Mouse (Mus musculus) forebrain, embryonic 10.5 days (tissue): ENCODE measurements around the gene Speg. TPM values are rescaled to one million over a fixed set of nuclear protein-coding genes. Genes with fewer than 3 reads are reported as not detected.

ENCODE experiments used
- DNase-seq: peaks from one replicate; pipeline ENCODE4 v3.0.0-alpha.2; 2017; ENCODE audit warnings: low spot score; ENCODE audit errors: extremely low spot score
- H3K27ac ChIP-seq: fragments of 300-500 bp; sonication (generic); 2 replicates; pipeline ENCODE4 v1.5.1; 2016; ENCODE audit warnings: mild to moderate bottlenecking
- H3K27me3 ChIP-seq: fragments of 300-500 bp; sonication (generic); 2 replicates; pipeline ENCODE4 v1.6.1; 2016; ENCODE audit warnings: mild to moderate bottlenecking; ENCODE audit not compliant: poor library complexity, severe bottlenecking
- H3K36me3 ChIP-seq: fragments of 300-500 bp; sonication (generic); replicated peaks from 2 replicates; pipeline ENCODE4 v1.6.1; 2016; ENCODE audit warnings: mild to moderate bottlenecking, moderate library complexity
- H3K4me1 ChIP-seq: fragments of 300-500 bp; sonication (generic); 2 replicates; pipeline ENCODE4 v1.6.1; 2016
- H3K4me3 ChIP-seq: fragments of 300-500 bp; sonication (generic); 2 replicates; pipeline ENCODE4 v1.5.1; 2016; ENCODE audit warnings: mild to moderate bottlenecking, moderate library complexity
- H3K9me3 ChIP-seq: fragments of 300-500 bp; sonication (generic); 2 replicates; pipeline ENCODE4 v1.6.1; 2016; ENCODE audit warnings: mild to moderate bottlenecking, moderate library complexity
- WGBS: fragments of 180-500 bp; shearing (Covaris S2); methylation state at CpG from one replicate; pipeline ENCODE4 v1.1.7; 2016; 5-methylcytosine and 5-hydroxymethylcytosine counted together
- polyA plus RNA-seq: library from polyadenylated mRNA; unstranded; fragments of >200 nt; fragmentation: Nextera tagmentation; extraction: Ambion mirVana; gene quantifications from 2 replicates; pipeline ENCODE4 v1.2.1, GENCODE M21; 2016

Gene Speg
- polyA plus RNA-seq, 1 experiment from 2014 or later: 23.2 TPM

DNA sequence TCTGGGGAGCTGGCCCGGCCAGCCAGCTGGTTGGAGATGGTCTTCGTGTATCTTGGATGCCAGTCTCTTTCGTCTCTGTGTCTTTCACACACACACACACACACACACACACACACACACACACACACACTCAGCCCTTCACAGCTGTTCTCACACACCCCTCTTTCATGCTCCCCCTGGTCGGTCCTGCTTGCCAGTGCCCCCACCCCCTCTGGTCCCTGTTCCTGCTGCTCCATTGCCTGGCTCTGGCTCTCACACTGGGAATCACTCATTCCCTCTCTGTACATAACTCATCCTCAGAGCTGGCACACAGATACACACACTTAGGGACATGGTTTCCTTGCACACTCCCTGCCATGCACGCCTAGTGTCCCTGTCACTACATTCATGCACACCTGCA lies 76.8 kb downstream of the Speg start:
- Histone ChIP-seq H3K4me3 (no peak overlapping the region), H3K27me3 (peaks cover 98% of the 10 kb centered on the region), H3K9me3 (no peaks in the 10 kb centered on the region), H3K27ac (0 out of 2 replicates have a peak overlapping the region, but pooled peaks have one; percentile 80), H3K36me3 (no peaks in the 10 kb centered on the region), H3K4me1 (peaks cover 98% of the 10 kb centered on the region)
- WGBS: 60% methylated on average over 5 of the region's 5 CpGs
- DNase-seq: no peak

DNA sequence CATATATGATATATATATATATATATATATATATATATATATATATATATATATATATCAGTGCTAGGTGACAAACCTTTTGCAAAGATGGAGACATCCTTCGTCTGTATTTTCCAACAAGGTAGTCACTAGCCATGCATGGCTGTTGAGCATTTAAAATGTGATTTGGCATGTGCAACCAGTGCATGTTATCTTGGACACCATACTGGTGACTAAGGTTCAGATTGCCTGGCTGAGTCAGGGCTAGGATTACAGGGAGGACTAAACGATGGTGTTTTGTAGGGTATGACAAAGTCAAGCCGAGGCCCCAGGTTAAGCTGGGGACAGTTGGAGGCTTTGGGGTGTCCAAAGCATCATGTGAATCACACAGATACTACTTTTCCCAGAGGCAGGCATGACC lies 80.3 kb downstream of the Speg start:
- peaks cover 89% of the 10 kb centered on the region for H3K4me1 ChIP-seq
- H3K36me3 ChIP-seq: no peaks in the 10 kb centered on the region
- WGBS: 70% methylated on average over 3 of the region's 3 CpGs
- peak overlapping the region; percentile 71; the same call in 1 of the 2 replicates for H3K27ac ChIP-seq
- no peak for DNase-seq
- no peak overlapping the region for H3K4me3 ChIP-seq
- peaks cover 98% of the 10 kb centered on the region for H3K27me3 ChIP-seq
- no peaks in the 10 kb centered on the region for H3K9me3 ChIP-seq

DNA sequence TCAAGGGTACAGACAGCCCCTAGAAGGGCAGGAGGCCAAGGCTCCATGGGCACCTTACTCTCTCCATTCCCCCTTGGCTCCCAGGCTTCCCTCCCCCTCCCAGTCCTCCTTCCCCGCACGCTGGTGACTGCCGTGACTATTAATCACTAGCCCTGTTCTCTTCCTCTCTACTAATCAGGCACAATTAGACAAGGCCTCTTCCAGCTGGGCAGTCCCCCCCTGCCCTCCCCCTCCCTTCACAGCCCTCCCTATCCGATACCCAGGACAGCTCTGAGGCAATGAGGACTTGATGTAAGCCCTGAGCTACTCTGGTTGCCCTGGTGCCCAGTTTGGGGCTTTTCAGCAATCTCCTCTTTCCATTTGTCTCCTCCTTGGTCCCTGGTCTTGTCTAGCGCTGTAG lies 80.9 kb downstream of the Speg start:
- Histone ChIP-seq H3K9me3 (no peaks in the 10 kb centered on the region), H3K4me1 (peaks cover 84% of the 10 kb centered on the region), H3K4me3 (no peak overlapping the region), H3K27ac (peak overlapping the region; percentile 71), H3K27me3 (peaks cover 98% of the 10 kb centered on the region), H3K36me3 (no peaks in the 10 kb centered on the region)
- WGBS: 22% methylated on average over 5 of the region's 5 CpGs
- no peak for DNase-seq

DNA sequence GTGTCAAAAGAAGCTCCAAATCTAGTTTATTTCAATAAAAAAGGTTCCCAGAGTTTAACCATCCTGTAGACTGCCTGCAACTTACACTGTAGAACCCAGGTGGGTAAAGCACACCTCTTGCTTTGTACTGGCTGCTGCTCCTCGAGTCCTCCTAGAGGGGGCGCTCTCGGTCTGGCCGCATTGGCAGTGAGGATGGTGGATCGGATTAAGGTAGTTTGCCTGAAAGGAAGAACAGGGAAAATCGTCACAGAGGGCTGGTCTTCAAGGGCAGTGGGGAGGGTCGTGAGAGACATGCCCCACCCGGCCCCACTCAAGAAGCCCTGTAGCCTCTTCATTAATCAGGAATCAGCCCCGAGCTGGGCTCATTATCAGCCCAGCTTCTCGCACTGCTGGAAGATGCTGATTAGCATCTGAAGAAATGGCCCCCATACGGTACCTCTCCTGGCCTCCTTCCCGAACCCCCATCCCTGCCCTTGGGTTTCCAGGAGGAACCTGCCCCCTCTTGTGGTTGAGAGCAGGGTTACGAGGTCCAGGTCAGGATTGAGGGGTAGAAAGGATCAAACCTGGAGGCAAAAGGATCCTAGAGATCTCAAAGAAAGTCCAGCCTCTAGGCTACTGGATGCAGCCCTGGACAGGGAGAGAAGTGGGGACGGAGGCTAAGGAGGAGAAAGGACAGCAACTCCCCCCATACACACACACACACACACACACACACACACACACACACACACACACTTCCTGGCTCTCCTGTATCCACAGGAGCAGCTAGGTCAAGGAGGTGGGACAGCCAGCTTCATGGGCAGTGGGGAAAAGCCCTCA lies 81.9 kb downstream of the Speg start:
- H3K36me3 ChIP-seq: no peaks in the 10 kb centered on the region
- DNase-seq: peak; percentile 56
- peak overlapping the region; percentile 85 for H3K27ac ChIP-seq
- peaks cover 74% of the 10 kb centered on the region for H3K4me1 ChIP-seq
- 7% methylated on average over 14 of the region's 14 CpGs for WGBS
- H3K27me3 ChIP-seq: peaks cover 98% of the 10 kb centered on the region
- no peaks in the 10 kb centered on the region for H3K9me3 ChIP-seq
- H3K4me3 ChIP-seq: no peak overlapping the region; the same call in 1 of the 2 replicates

DNA sequence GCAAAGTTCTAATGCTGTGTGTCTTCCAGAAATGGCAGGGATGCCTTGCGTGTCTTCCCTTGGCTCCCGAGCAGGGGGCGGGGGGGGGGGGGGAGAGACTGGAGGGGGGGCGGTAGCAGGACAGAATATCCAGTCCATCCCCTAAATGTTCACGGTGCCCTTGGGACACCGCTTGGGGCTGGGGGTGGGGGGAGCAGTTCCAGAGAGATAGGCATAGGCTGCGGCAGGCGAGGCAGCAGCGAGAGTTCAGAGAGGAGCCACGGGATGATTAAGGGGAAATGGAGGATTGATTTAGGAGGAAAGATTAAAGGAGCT lies 82.6 kb downstream of the Speg start:
- under 1% methylated on average over 9 of the region's 10 CpGs for WGBS
- H3K4me3 ChIP-seq: peak overlapping the region; percentile 50
- peak overlapping the region; percentile 85 for H3K27ac ChIP-seq
- no peak for DNase-seq
- no peaks in the 10 kb centered on the region for H3K9me3 ChIP-seq
- no peaks in the 10 kb centered on the region for H3K36me3 ChIP-seq
- H3K4me1 ChIP-seq: peaks cover 70% of the 10 kb centered on the region
- H3K27me3 ChIP-seq: peaks cover 98% of the 10 kb centered on the region

DNA sequence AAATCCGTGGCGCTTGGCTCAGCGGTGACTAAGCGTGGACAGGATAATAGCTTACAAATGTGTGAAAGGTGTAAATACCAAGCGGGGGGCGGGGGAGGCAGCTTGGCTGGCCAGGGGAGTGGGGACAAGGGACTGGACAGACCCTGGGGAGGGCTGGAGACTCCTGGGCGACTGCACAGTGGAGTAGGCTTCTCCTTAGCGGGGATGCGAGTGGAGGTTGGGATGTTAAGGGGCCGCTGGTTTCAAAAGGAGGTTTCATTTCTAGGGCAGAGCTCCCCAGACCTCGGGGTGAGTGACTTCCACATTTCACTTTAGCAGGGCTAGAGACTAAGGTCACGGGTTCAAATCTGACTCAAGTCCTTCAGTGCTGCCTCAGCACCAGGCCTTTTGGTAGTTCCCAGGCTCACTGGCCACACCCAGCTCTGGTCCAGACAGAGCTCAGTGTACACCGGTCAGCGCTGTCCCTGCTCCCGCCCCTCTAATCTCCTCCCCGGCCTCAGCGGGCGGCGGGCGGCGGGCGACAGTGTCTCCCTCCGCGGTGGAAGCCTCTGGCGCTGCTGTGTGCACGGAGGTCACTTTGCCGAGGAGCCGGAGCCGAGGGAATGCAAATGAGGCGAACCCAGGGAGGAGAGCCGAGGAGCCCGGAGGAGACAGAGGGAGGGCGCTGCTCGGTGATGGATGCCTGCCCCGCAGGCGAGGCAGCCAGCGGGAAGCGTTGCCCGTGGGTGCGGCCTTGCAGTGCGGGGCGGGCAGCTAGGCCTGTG lies 83.1 kb downstream of the Speg start:
- H3K9me3 ChIP-seq: no peaks in the 10 kb centered on the region
- peaks cover 95% of the 10 kb centered on the region for H3K27me3 ChIP-seq
- WGBS: under 1% methylated on average over 42 of the region's 42 CpGs
- H3K36me3 ChIP-seq: no peaks in the 10 kb centered on the region
- peaks cover 69% of the 10 kb centered on the region for H3K4me1 ChIP-seq
- peak overlapping the region; percentile 85 for H3K27ac ChIP-seq
- peak overlapping the region; percentile 50 for H3K4me3 ChIP-seq
- DNase-seq: peak; percentile 61

DNA sequence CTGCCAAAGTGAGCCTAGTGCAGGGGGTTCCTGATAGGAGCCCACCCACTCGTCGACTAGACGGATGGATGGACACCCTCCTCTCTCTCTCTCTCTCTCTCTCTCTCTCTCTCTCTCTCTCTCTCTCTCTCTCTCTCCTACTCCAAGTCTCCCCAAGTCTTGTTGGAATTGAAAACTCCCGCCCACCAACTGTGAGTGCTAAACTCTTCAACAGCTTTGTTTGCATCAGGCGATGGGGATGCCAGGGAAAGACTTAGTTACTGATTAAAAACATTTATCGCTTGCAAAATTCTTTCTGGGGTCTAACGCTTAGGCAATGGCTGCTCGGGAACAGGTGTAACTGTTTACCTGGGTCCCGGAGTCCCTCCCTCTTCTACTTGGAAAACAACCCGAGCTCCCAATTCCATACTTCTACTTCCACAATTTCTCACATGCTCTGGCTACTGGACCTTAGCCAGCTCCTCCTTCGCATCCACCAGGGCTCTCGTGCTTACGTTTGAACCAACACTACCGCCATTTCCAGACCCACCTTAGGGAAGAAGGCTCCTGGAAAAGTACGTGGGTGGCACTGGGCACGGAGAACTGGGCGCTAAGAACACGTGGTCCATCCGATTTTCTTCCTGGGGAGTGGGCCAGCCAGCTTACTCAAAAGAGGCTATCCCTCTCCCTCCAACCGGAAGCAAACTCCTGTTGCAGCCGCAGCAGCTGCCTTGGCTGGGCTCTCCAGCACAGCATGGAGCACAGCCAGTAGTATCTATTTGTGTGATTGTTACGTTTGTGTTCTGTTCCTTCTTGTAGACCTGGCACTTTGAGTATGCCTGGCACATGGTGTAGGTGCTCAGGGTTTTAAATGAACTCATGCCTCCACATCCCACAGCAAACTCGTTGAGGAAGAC lies 83.9 kb downstream of the Speg start:
- DNase-seq: no peak
- 21% methylated on average over 23 of the region's 23 CpGs for WGBS
- H3K27me3 ChIP-seq: peaks cover 95% of the 10 kb centered on the region

DNA sequence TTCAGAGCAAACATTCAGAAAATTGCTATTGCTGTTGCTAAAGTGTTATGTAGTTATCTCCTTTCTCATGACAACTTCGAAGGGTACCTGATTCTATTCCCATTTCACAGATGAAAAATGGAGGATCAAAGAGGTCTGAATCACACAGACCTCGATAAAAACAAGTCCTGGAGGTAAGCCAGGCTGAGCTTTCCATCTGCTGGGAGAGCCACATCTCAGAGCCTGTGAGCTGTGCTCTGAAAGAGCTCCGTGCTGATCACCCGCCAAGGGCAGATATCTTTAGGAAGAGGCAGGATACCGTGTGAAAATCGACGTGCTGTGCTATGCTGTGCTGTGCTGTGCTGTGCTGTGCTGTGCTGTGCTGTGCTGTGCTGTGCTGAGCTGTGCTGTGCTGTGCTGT lies 85.2 kb downstream of the Speg start:
- H3K27ac ChIP-seq: no peak overlapping the region
- 87% methylated on average over 7 of the region's 7 CpGs for WGBS
- no peaks in the 10 kb centered on the region for H3K9me3 ChIP-seq
- peaks cover 70% of the 10 kb centered on the region for H3K4me1 ChIP-seq
- DNase-seq: no peak
- peaks cover 95% of the 10 kb centered on the region for H3K27me3 ChIP-seq
- H3K36me3 ChIP-seq: no peaks in the 10 kb centered on the region
- no peak overlapping the region for H3K4me3 ChIP-seq

More for the DNA sequence above, 83.9 kb downstream of the Speg start:
- Histone ChIP-seq H3K9me3 (no peaks in the 10 kb centered on the region), H3K4me1 (peaks cover 69% of the 10 kb centered on the region), H3K36me3 (no peaks in the 10 kb centered on the region), H3K4me3 (peak overlapping the region; percentile 50), H3K27ac (peak overlapping the region; percentile 85)

DNA sequence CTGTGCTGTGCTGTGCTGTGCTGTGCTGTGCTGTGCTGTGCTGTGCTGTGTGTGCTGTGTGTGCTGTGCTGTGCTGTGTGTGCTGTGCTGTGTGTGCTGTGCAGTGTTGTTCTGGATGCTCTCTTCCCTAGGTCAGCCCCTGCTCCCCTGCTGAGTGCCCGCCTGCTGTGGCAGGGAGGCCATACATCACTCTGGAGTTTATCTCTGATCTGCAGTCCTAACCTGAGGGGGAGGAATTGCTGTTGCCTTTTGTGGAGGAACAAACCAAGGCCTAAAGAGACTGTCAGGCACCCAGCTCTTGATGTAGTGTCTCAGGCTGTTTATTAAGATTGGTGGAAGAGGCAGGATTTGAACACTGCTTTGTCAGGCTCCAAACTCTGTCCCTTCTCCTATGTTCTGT lies 87.5 kb downstream of the Speg start:
- peaks cover 95% of the 10 kb centered on the region for H3K27me3 ChIP-seq
- H3K36me3 ChIP-seq: no peaks in the 10 kb centered on the region
- no peaks in the 10 kb centered on the region for H3K9me3 ChIP-seq
- peaks cover 59% of the 10 kb centered on the region for H3K4me1 ChIP-seq
- H3K4me3 ChIP-seq: no peak overlapping the region
- no peak overlapping the region for H3K27ac ChIP-seq
- WGBS: 44% methylated on average over 1 of the region's 1 CpGs
- DNase-seq: no peak

GRCm38 (mm10) chr1:75463652-75464204 lies 88.6 kb downstream of the Speg start:
- no peak for DNase-seq

DNA sequence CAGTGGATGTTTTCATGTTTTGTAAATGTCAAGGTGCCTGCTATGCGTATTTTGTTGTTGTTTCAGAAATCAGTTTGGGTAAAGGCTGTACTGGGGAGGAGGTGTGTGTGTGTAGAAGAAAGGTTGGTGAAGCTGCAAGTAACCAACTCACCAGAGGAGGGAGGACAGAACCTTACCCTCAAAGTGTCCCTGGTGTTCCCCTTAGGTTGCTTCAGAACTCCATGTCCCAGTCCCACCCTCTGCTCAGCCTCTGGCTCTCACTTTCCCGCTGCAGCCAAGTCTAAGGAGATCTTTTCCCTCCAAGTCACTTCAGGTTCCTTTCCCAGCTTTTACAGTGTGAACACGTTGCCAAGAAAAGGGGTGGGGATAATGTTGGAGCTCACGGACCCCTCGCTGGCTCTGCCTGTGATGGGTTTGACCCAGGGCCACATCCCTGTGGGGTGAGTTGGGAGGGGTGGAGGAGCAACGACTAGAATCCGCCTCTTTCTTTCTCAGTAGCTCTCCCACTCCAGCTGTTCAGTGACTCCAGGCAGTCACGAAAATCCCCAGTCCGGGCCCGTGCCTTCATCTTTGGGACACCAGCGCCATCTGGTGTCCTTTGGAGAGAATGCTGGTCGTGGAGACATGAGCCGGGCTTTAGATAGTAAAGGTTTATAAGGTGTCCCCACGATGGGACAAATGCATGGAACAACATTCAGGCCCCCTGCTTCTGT lies 92.3 kb downstream of the Speg start:
- peak overlapping the region; percentile 60; the same call in 1 of the 2 replicates for H3K27ac ChIP-seq
- 7% methylated on average over 14 of the region's 14 CpGs for WGBS

More at GRCm38 (mm10) chr1:75463652-75464204, 88.6 kb downstream of the Speg start:
- Histone ChIP-seq H3K36me3 (no peaks in the 10 kb centered on the region), H3K27me3 (peaks cover 95% of the 10 kb centered on the region), H3K27ac (peak overlapping the region; percentile 45; the same call in 1 of the 2 replicates), H3K9me3 (no peaks in the 10 kb centered on the region), H3K4me1 (peaks cover 54% of the 10 kb centered on the region), H3K4me3 (no peak overlapping the region)
- 66% methylated on average over 5 of the region's 5 CpGs for WGBS

More for the DNA sequence above, 92.3 kb downstream of the Speg start:
- Histone ChIP-seq H3K27me3 (peaks cover 77% of the 10 kb centered on the region), H3K4me1 (peaks cover 45% of the 10 kb centered on the region), H3K9me3 (no peaks in the 10 kb centered on the region), H3K36me3 (peaks cover 4% of the 10 kb centered on the region), H3K4me3 (peak overlapping the region; percentile 10; the same call in 1 of the 2 replicates)
- DNase-seq: peak; percentile 86
